Mouse (Mus musculus) olfactory bulb, adult 2 months (tissue): ENCODE data around the gene Mdfi.

Experiments
- CTCF ChIP-seq: fragments of 200-500 bp; IDR thresholded peaks from 2 replicates; pipeline ENCODE4 v1.5.1; 2012; ENCODE audit warnings: low read depth, mild to moderate bottlenecking, low read length, moderate library complexity; ENCODE audit not compliant: insufficient read depth
- POLR2A ChIP-seq: fragments of 200-500 bp; IDR thresholded peaks from 2 replicates; pipeline ENCODE4 v1.6.1; 2012; ENCODE audit warnings: mild to moderate bottlenecking, low read depth, low read length, moderate library complexity; ENCODE audit not compliant: insufficient read depth

DNA sequence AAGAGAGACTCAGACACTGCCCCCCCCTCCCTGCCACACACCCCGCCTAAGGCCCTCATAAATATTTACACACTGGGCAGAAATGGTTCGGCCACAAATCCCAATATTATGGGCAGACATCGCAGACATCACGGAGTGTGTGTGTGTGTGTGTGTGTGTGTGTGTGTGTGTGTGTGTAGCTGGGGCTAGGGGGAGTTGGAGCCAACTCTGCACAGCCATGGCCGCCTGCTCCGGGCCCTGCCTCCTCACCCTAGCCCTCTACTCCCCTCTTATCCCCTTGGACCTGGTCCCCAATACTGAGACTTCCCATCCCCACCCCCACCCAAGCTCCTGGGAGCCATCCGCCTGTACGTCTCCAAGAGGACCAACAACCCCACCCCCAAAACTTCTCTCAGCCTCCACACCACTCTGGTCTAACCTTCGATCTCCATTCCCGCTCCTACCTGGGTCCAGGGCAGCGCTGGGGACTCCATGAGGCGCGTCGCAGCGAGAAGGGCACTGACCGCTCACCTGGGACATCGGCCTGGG, 1.9 kb downstream of the Mdfi start:
- TF ChIP-seq CTCF (no peak), POLR2A (no peak)
